Mouse (Mus musculus) heart, postnatal 0 days (tissue): ENCODE measurements around the gene Galnt10.

Experiments used
- CTCF ChIP-seq: IDR thresholded peaks from 2 replicates; pipeline ENCODE4 v1.5.1; 2016; ENCODE audit warnings: antibody characterized with exemption, control low read depth, low read depth
- EP300 ChIP-seq: IDR thresholded peaks from 2 replicates; pipeline ENCODE4 v1.6.1; 2016; ENCODE audit warnings: antibody characterized with exemption, low read depth

GRCm38 (mm10) chr11:57648196-57648800, 3.1 kb downstream of the Galnt10 start:
- TF ChIP-seq CTCF (no peak), EP300 (no peak)
